Mouse (Mus musculus) left cerebral cortex, adult 2 months (tissue): ENCODE results near the gene D5Ertd579e. TPM values are rescaled to one million over a fixed set of nuclear protein-coding genes. Genes with fewer than 3 reads are reported as not detected.

Experiments
- DNase-seq, 2 experiments: peaks; one replicate each; pipeline ENCODE4 v3.0.0; 2021 to 2022; ENCODE audit warnings: low spot score in 2 of 2, mixed read lengths in 1 of 2; ENCODE audit errors: extremely low spot score in 1 of 2
- H3K27ac ChIP-seq: fragments of 200-600 bp; 2 replicates; pipeline ENCODE4 v1.8.1; 2022
- H3K4me3 ChIP-seq: fragments of 200-600 bp; 2 replicates; pipeline ENCODE4 v1.8.1; 2022
- CTCF ChIP-seq: fragments of 200-600 bp; IDR thresholded peaks from 2 replicates; pipeline ENCODE4 v1.8.1; 2022; ENCODE audit warnings: antibody characterized with exemption, mild to moderate bottlenecking, moderate library complexity
- intact Hi-C: fragments of 180-260 bp; cut with DNase I; formaldehyde crosslinking; loops from one replicate; pipeline ENCODE4 v1.15.1; 2025
- total RNA-seq, 2 experiments: library from RNA; stranded (reverse); gene quantifications; 2 replicates each; pipeline ENCODE4 v1.2.3; 2021

The D5Ertd579e gene
- total RNA-seq, 2 experiments from 2014 or later, result 93.9 to 111 TPM

DNA sequence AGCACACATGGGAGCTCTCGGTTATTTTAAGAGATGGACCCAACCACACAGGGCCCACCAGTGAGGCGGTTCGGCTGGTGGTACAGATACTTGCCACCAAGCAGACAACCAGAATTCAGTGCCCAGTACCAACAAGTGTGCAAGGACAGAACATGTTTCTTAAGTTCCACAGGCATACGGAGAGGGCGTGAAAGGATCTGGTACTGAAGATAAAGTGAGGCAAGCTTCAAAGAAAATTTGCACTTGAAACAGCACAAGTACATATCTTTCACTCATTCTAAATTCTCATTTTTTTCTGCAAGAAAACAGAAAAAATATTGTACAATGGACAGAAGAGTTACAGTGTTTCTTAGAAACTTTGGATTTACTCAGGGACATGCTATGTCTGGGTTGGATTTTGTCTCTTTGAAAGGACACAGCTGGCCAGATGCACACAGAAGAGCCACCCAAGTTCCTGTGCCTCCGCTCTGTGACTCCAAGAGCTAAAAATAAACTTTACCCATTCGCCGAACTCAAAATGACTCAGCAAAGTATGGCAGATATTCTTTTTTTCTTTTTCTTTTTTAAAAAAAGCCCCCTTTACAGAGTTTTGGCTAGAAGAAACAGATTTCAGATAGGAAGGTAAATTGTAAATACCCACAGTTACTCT lies 75.3 kb downstream of the D5Ertd579e start:
- Histone ChIP-seq H3K27ac (peak overlapping the region; percentile 85), H3K4me3 (no peak overlapping the region)
- TF ChIP-seq CTCF, result no peak
- intact Hi-C loops, result no loop called here
- DNase-seq, result no peak

DNA sequence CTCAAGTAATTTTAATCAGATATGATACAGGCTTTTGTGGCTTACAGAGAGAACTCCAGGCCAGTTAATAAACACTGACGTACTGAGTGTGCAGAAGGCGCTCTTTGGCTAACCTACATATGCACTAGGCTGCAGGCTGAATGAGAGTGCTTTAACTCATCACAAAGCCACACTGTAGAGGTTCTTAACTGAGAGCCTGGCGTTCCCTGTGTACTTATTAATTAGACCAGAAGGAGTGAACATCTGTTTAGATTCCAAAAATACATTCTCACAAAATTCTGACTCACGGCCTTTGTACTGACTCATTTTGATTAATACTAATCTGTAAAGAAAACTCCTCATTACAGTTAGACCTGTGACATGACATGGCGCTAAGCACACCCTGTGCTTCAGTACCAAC lies 76.9 kb downstream of the D5Ertd579e start:
- intact Hi-C loops, result no loop called here
- H3K27ac ChIP-seq, result no peak overlapping the region
- no peak overlapping the region for H3K4me3 ChIP-seq
- no peak for DNase-seq
- TF ChIP-seq CTCF, result no peak

DNA sequence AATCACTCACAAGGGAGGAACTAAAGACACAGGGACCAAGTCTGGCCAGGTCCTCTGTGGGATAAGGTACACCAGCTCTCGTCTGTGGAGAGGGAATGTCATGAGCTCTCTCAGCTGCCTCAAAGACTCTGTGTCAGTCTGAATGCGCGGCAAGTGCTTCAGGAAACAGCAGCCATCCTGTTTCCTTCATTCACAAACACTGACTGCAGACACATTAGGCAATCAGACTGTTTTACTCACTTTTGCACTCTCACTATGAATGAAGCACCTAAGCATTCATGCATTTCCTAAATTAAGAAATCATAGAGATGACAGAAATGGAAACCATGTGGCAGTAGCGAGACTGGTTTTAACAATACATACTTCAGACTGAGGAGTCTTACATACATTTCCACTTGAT lies 77.5 kb downstream of the D5Ertd579e start:
- intact Hi-C loops, result no loop called here

DNA sequence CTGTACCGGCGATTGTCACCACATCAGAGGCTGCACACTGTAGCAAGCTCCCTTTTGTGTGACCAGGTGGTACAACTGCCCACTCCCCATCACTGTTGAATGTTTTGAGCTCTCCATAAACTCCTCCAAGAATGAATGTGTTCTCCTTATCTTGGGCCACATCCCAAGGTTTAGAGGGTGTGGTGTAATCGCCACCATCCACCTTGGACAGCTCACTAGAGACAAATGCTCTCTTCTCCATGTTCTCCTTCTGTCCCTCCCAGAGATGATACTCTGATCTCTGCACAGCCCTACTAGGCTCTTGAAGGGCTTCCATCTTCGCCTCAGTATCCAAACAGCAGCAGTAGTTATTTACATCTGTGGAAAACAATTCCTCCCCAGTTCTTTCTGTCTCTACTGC lies 81.7 kb downstream of the D5Ertd579e start:
- DNase-seq, result no peak
- intact Hi-C loops, result no loop called here
- TF ChIP-seq CTCF, result no peak
- H3K4me3 ChIP-seq, result no peak overlapping the region
- H3K27ac ChIP-seq, result no peak overlapping the region

More for the DNA sequence above, 77.5 kb downstream of the D5Ertd579e start:
- Histone ChIP-seq H3K27ac (no peak overlapping the region), H3K4me3 (no peak overlapping the region)
- no peak for DNase-seq
- TF ChIP-seq CTCF, result no peak

DNA sequence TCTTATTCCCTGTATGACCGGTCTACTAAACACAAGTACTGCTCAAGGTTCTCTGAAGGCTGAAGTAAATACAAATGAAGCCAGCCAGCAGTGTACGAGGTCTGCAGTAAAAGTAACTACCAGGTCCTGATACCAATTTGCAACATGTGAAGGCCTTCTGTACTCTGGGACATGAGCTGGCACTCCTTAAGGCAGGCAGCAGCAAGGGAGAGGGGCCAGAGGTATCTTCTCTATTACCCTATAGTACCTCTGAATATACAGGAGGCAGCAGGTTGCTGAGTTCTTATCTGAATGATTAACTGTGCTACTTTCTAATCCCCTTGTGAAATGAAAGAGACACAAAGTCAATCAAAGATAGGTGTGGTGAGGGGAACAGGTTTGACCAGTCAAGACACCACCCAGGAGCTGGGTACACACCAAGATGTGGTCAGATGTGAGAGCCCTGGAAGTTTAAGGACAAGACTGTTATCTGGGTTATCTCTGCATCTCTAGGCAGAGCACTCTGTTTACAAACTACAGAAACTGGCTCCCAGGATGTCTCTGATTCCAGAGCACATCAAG lies 86.8 kb downstream of the D5Ertd579e start:
- H3K27ac ChIP-seq, result no peak overlapping the region
- no peak for DNase-seq
- TF ChIP-seq CTCF, result no peak
- H3K4me3 ChIP-seq, result no peak overlapping the region
- intact Hi-C loops, result no loop called here

DNA sequence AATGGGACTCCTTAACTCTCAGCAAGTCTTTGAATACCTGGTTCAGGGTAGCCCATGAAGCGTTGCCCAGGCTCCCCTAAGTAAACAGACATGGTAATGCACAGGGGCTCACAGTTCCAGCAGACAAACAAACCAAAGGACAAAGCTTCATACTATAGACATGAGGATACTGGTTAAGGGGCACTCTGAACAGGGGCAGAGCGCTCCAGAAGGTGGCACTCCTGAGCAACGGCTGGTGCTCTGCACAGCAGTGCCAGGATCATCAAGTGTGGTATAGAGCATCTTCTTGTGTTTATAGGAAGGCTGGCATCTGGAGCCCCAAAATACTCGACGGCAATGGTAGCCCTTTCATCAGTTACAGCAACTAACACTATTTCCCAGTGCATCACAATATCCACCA lies 92.8 kb downstream of the D5Ertd579e start:
- H3K27ac ChIP-seq, result no peak overlapping the region; the same call in 1 of the 2 replicates
- peak; percentile 79 for TF ChIP-seq CTCF
- intact Hi-C loops, result loop anchor here (1.0 kb wide), 1 partner anchor 139 kb away; no protein-coding TSS in a partner anchor
- H3K4me3 ChIP-seq, result no peak overlapping the region
- peak in 1 of 2 experiments; percentile 56 for DNase-seq

DNA sequence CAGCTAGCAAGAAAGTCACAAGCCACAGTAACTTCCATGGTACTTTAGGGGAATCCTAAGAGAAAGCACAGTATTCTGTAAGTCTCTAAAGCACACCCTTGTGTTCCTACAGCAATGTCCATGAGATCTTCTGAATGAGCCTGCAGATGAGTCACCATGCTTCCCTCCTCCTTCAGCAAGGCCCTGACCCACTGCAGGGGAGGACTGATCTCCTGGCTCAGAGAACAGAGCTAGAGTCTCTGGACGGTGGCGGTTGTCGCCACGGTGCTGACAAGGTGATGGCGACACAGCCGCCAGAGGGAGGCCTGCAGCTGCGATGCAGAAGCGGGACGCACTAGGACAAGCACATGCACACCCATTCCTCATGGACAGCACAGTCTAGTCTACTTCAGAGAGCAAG lies 93.8 kb downstream of the D5Ertd579e start:
- no peak overlapping the region; the same call in 1 of the 2 replicates for H3K27ac ChIP-seq
- intact Hi-C loops, result no loop called here
- no peak overlapping the region for H3K4me3 ChIP-seq
- no peak for DNase-seq
- TF ChIP-seq CTCF, result no peak

DNA sequence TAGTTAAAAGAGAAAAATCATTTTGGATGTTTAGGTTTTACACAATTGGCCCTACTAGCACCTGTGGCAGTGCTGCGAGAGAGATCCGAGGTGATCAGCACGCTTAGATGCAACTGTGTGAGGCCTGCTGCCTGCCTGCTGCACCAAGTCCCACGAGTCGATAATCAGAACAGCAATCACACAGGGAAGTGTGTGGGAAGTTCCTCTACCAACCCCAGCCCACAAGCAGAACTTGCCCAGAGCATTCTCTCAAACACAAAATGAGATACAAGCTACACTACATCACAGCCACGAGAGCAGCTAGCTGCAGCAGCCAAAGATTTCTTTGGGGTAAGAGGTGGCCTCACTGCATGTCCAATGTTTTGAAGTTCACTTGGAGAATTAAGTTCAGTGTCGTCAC lies 94.3 kb downstream of the D5Ertd579e start:
- no peak for TF ChIP-seq CTCF
- no peak for DNase-seq
- no peak overlapping the region for H3K4me3 ChIP-seq
- intact Hi-C loops, result no loop called here
- no peak overlapping the region; the same call in 1 of the 2 replicates for H3K27ac ChIP-seq

DNA sequence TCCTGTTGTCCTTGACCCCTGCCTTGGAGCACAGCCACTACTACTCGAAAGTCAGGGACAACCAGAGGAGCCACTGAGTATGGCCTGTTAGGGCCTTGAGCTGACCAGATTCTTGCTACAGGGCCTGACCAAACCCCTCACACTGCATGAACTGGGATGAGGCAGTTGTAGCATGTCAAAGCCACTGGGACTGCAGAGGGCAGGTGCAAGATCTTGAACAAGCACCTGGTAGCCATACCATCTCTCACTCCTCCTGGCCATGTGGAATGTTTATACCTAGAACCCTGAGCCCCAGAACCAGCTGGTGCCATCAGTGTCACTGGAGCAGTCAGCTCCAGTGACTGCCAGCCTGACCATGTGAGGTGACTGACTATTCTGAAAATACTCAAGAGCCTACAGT lies 96.9 kb downstream of the D5Ertd579e start:
- Histone ChIP-seq H3K27ac (no peak overlapping the region), H3K4me3 (no peak overlapping the region)
- no peak for TF ChIP-seq CTCF
- no peak for DNase-seq
- intact Hi-C loops, result loop anchor here (5.0 kb wide), 1 partner anchor 137 kb away; the partner anchor contains the start of gene Grpel1

DNA sequence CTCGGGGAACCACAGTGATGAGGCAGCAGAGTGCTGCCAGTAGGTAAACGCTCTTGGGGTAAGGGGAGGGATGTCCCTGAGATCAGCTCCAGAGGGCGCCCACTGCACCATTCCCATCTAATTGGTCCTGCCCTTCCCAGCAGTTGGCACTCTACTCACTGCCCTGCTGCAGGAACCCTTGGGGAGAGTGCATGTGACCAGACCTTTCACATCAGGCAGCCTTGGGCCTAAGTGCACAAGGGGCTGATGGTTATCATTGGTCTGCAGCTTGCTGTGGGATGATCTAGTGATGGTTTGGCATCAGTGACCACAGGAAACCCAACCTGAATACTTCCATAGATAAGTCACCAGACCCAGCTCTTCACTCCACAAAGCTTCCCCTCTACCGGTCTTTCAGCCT lies 98.2 kb downstream of the D5Ertd579e start:
- DNase-seq, result no peak
- TF ChIP-seq CTCF, result peak; percentile 14
- H3K4me3 ChIP-seq, result no peak overlapping the region
- no peak overlapping the region for H3K27ac ChIP-seq
- intact Hi-C loops, result loop anchor here (5.0 kb wide), 1 partner anchor 135 kb away; the partner anchor contains the start of gene Grpel1

DNA sequence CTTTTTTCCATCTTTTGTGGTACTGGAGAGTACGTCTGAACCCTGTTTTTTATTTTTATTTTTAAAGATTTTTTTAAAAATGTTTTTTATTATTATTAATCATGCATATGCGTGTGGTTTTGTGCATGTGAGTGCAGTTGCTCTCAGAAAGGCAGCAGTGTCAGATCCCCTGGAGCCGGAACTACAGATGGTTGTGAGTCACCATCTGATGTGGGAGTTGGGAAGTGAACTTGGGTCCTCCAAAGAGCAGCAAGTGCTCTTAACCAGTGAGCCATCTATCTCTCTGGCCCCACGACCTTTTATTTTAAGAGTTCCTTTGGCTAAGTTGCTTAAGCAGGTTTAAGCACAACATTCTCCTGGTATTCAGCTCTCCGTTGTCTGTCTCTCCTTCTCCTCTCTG lies 99.6 kb downstream of the D5Ertd579e start:
- intact Hi-C loops, result loop anchor here (5.0 kb wide), 1 partner anchor 134 kb away; the partner anchor contains the start of gene Grpel1
- Histone ChIP-seq H3K27ac (no peak overlapping the region), H3K4me3 (no peak overlapping the region)
- DNase-seq, result no peak
- no peak for TF ChIP-seq CTCF

DNA sequence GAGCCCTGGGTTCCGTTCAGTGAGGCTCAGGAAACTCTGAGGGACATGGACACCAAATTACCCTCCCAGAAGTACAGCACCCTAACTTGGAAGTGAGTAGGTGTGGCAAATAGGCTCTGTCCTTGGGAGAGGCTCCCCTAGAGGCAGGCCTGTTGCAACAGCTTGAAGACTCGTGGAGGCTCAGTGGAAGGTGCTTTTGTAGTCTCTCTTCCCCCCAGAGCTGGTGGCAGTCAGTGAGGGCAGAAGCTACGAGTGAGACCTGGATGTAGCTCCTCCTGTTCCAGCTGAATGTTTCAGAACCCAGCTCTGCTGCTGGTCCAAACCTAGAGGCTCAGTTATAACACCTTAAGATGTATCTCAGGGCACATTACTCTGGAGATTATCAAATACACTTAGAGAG lies 100.7 kb downstream of the D5Ertd579e start:
- H3K4me3 ChIP-seq, result no peak overlapping the region
- peak; percentile 16 for TF ChIP-seq CTCF
- intact Hi-C loops, result loop anchor here (5.0 kb wide), 1 partner anchor 133 kb away; the partner anchor contains the start of gene Grpel1
- peak overlapping the region; percentile 64 for H3K27ac ChIP-seq
- DNase-seq, result no peak
